Mouse (Mus musculus) c-Kit-positive CD71-negative TER-119-negative erythroid progenitor cells, embryonic 14.5 days (primary cell): ENCODE data around the gene Slit3.

Experiments used
- DNase-seq: peaks from one replicate; pipeline ENCODE4 v3.0.0-alpha.2; 2013; ENCODE audit warnings: low read depth

Slit3 gene

GRCm38 (mm10) chr11:35275300-35275699 is 154.3 kb downstream of the Slit3 start:
- no peak for DNase-seq

GRCm38 (mm10) chr11:35276001-35276400 is 155.0 kb downstream of the Slit3 start:
- DNase-seq = no peak

GRCm38 (mm10) chr11:35278128-35278769 is 157.2 kb downstream of the Slit3 start:
- DNase-seq = no peak

- DNase-seq = no peak
Measured at GRCm38 (mm10) chr11:35280826-35281225, 159.8 kb downstream of the Slit3 start.

- DNase-seq = no peak
Measured at GRCm38 (mm10) chr11:35282001-35282632, 161.1 kb downstream of the Slit3 start.

GRCm38 (mm10) chr11:35282825-35283571 is 162.0 kb downstream of the Slit3 start:
- DNase-seq = no peak

- no peak for DNase-seq
Measured at GRCm38 (mm10) chr11:35283767-35284166, 162.7 kb downstream of the Slit3 start.

GRCm38 (mm10) chr11:35286578-35287390 is 165.8 kb downstream of the Slit3 start:
- no peak for DNase-seq

GRCm38 (mm10) chr11:35288056-35288455 is 167.0 kb downstream of the Slit3 start:
- DNase-seq = no peak

GRCm38 (mm10) chr11:35288761-35289278 is 167.8 kb downstream of the Slit3 start:
- no peak for DNase-seq

GRCm38 (mm10) chr11:35292228-35292747 is 171.3 kb downstream of the Slit3 start:
- no peak for DNase-seq

GRCm38 (mm10) chr11:35293197-35293596 is 172.2 kb downstream of the Slit3 start:
- DNase-seq = no peak

- DNase-seq = no peak
Measured at GRCm38 (mm10) chr11:35294670-35295069, 173.6 kb downstream of the Slit3 start.

GRCm38 (mm10) chr11:35295162-35295799 is 174.3 kb downstream of the Slit3 start:
- DNase-seq = no peak

- DNase-seq = no peak
Measured at GRCm38 (mm10) chr11:35296803-35297202, 175.8 kb downstream of the Slit3 start.

- DNase-seq = no peak
Measured at GRCm38 (mm10) chr11:35297319-35297718, 176.3 kb downstream of the Slit3 start.

GRCm38 (mm10) chr11:35298526-35298925 is 177.5 kb downstream of the Slit3 start:
- no peak for DNase-seq

- no peak for DNase-seq
Measured at GRCm38 (mm10) chr11:35299857-35300375, 178.9 kb downstream of the Slit3 start.

GRCm38 (mm10) chr11:35302272-35302671 is 181.2 kb downstream of the Slit3 start:
- DNase-seq = no peak

- no peak for DNase-seq
Measured at GRCm38 (mm10) chr11:35304216-35304975, 183.4 kb downstream of the Slit3 start.
